Mouse (Mus musculus) heart, embryonic 11.5 days (tissue): ENCODE data around the gene Tax1bp3. TPM values are rescaled to one million over a fixed set of nuclear protein-coding genes. Genes with fewer than 3 reads are reported as not detected.

ENCODE experiments used
- ATAC-seq: fragments of 200-750 bp; cut with Nextera tagmentation; replicated peaks from 2 replicates; pipeline ENCODE4 v1.8.0; 2017; ENCODE audit warnings: moderate library complexity; ENCODE audit not compliant: insufficient number of reproducible peaks, low FRiP score, low TSS enrichment
- H3K27ac ChIP-seq: fragments of 300-500 bp; sonication (generic); 2 replicates; pipeline ENCODE4 v1.5.1; 2014; ENCODE audit warnings: mild to moderate bottlenecking, low read depth, low read length
- H3K27me3 ChIP-seq: fragments of 300-500 bp; sonication (generic); 2 replicates; pipeline ENCODE4 v1.6.1; 2014; ENCODE audit warnings: mild to moderate bottlenecking, low read length, mixed read lengths; ENCODE audit not compliant: control insufficient read depth, insufficient read depth
- H3K36me3 ChIP-seq: fragments of 300-500 bp; sonication (generic); 2 replicates; pipeline ENCODE4 v1.6.1; 2014; ENCODE audit warnings: mild to moderate bottlenecking, low read length, moderate library complexity, mixed read lengths; ENCODE audit not compliant: control insufficient read depth, insufficient read depth
- H3K4me1 ChIP-seq: fragments of 300-500 bp; sonication (generic); 2 replicates; pipeline ENCODE4 v1.6.1; 2014; ENCODE audit warnings: low read length; ENCODE audit not compliant: control insufficient read depth, insufficient read depth
- H3K4me2 ChIP-seq: fragments of 300-500 bp; sonication (generic); 2 replicates; pipeline ENCODE4 v1.6.1; 2014; ENCODE audit warnings: mild to moderate bottlenecking, moderate library complexity
- H3K4me3 ChIP-seq: fragments of 300-500 bp; sonication (generic); 2 replicates; pipeline ENCODE4 v1.5.1; 2014; ENCODE audit warnings: low read depth, low read length
- H3K9ac ChIP-seq: fragments of 300-500 bp; sonication (generic); 2 replicates; pipeline ENCODE4 v1.6.1; 2014; ENCODE audit warnings: mild to moderate bottlenecking, low read depth, low read length, moderate library complexity
- H3K9me3 ChIP-seq: fragments of 300-500 bp; sonication (generic); replicated peaks from 2 replicates; pipeline ENCODE4 v1.6.1; 2016; ENCODE audit warnings: low read length; ENCODE audit not compliant: control insufficient read depth
- WGBS: fragments of 180-500 bp; shearing (Covaris S2); extraction: QIAGEN DNeasy Blood & Tissue Kit; methylation state at CpG from one replicate; pipeline ENCODE4 v1.1.7; 2014; ENCODE audit not compliant: insufficient replicate concordance; 5-methylcytosine and 5-hydroxymethylcytosine counted together
- polyA plus RNA-seq: library from polyadenylated mRNA; unstranded; fragments of >200 nt; fragmentation: Nextera tagmentation; extraction: Ambion mirVana; gene quantifications from 2 replicates; pipeline ENCODE4 v1.2.1, GENCODE M21; 2014

Gene Tax1bp3
- polyA plus RNA-seq = 264 and 272 TPM in 2 replicates

GRCm38 (mm10) chr11:73176608-73177508 is at the start of gene Tax1bp3, which contains the start of gene Emc6:
Tax1bp3 (plus strand) TSS chr11:73177083.
Emc6 (minus strand) TSS chr11:73177037.
- peaks cover 3% of the 10 kb centered on the region; the same call in 1 of the 2 replicates for H3K36me3 ChIP-seq
- peak; percentile 98 for ATAC-seq
- peak within 1 kb of the TSS; percentile 96 for H3K4me3 ChIP-seq
- no peaks in the 10 kb centered on the region for H3K27me3 ChIP-seq
- H3K4me1 ChIP-seq = peaks cover 20% of the 10 kb centered on the region
- under 1% methylated on average over 81 of the region's 81 CpGs for WGBS
- peak within 1 kb of the TSS; percentile 97 for H3K27ac ChIP-seq
- peak within 1 kb of the TSS; percentile 96 for H3K9ac ChIP-seq
- H3K9me3 ChIP-seq = no peaks in the 10 kb centered on the region
- H3K4me2 ChIP-seq = peak within 1 kb of the TSS; percentile 94

GRCm38 (mm10) chr11:73131020-73131419 is 45.9 kb upstream of the Tax1bp3 start:
- no peaks in the 10 kb centered on the region for H3K27me3 ChIP-seq
- H3K4me2 ChIP-seq = no peak overlapping the region
- H3K4me3 ChIP-seq = no peak overlapping the region
- ATAC-seq = no peak
- no peaks in the 10 kb centered on the region for H3K36me3 ChIP-seq
- H3K9ac ChIP-seq = no peak overlapping the region
- WGBS = 79% methylated on average over 7 of the region's 7 CpGs
- H3K9me3 ChIP-seq = no peaks in the 10 kb centered on the region
- H3K27ac ChIP-seq = no peak overlapping the region
- H3K4me1 ChIP-seq = peaks cover 11% of the 10 kb centered on the region

- Histone ChIP-seq H3K9ac (no peak overlapping the region), H3K9me3 (no peaks in the 10 kb centered on the region), H3K4me2 (no peak overlapping the region), H3K27me3 (no peaks in the 10 kb centered on the region), H3K4me1 (peaks cover 21% of the 10 kb centered on the region), H3K4me3 (no peak overlapping the region), H3K36me3 (no peaks in the 10 kb centered on the region), H3K27ac (no peak overlapping the region)
- ATAC-seq = no peak
- WGBS = 89% methylated on average over 6 of the region's 6 CpGs
Observed at GRCm38 (mm10) chr11:73132999-73133398, 43.9 kb upstream of the Tax1bp3 start.

DNA sequence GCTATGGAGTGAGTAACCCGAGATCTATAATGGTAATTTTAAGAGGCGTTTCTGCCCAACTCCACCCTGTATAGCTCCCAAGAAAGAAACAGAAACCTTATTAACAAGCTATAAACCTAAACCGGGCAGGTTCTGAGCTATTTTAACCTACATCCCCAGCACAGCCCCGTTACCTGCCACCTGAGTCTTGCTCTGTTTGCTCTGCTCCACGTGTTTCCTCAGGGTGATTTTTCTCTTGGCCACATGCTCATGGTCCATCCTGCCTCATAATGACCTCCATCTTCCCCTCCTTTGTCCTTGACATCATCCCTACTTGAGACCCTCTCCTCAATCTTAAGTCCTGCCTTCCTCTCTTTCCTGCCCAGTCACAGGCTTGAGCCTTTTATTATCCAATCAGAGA is 42.7 kb upstream of the Tax1bp3 start:
- no peak for ATAC-seq
- no peak overlapping the region for H3K9ac ChIP-seq
- H3K4me1 ChIP-seq = peaks cover 24% of the 10 kb centered on the region
- no peaks in the 10 kb centered on the region for H3K36me3 ChIP-seq
- H3K27me3 ChIP-seq = no peaks in the 10 kb centered on the region
- 92% methylated on average over 5 of the region's 5 CpGs for WGBS
- H3K4me2 ChIP-seq = peak overlapping the region; percentile 36; the same call in 1 of the 2 replicates
- no peak overlapping the region for H3K4me3 ChIP-seq
- H3K9me3 ChIP-seq = no peaks in the 10 kb centered on the region
- H3K27ac ChIP-seq = no peak overlapping the region

DNA sequence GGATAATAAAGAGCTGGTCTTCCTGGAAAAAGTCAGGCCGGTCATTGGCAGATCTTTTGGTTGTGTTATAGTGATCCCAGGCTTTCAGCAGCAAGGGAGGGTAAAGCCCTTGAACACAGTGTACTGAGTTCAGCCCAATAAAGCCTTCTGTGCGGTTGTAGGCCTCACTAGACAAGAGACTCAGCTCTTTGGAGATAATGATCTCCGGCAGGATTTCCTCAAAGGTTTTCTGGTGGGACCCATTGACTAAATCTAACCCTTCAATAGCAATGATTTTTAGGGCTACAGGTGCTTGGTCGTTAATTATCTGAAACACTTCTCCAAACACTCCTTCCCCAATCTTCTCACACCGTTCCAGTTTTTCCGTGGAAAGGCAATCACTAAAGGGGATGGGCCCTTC is 40.3 kb upstream of the Tax1bp3 start:
- Histone ChIP-seq H3K9me3 (no peaks in the 10 kb centered on the region), H3K9ac (peak overlapping the region; percentile 86), H3K4me1 (peaks cover 20% of the 10 kb centered on the region), H3K4me2 (peak overlapping the region; percentile 69), H3K36me3 (no peaks in the 10 kb centered on the region), H3K4me3 (peak overlapping the region; percentile 93), H3K27ac (no peak overlapping the region), H3K27me3 (no peaks in the 10 kb centered on the region)
- no peak for ATAC-seq
- 80% methylated on average over 6 of the region's 6 CpGs for WGBS

DNA sequence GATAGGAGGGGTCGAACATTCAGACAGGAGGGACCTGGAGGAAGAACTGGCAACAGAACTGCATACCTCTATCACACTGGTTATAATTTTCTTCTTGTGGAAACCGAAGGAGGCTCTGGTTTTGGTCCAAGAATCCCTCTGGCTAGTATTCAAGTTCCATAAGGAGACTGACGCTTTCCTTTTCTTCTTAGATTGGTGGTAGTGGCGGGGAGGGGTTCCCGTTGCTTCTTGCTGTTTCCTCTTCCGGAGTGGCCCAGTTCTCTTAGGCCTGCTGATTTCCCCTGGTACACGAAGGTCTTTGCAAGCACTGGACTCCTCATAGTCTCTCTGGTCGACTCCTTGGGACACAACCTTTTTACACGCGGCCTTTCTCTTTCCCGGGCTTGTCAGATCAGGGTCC is 39.8 kb upstream of the Tax1bp3 start:
- Histone ChIP-seq H3K27ac (no peak overlapping the region), H3K9ac (peak overlapping the region; percentile 86), H3K36me3 (no peaks in the 10 kb centered on the region), H3K4me2 (peak overlapping the region; percentile 69), H3K27me3 (no peaks in the 10 kb centered on the region), H3K4me3 (peak overlapping the region; percentile 93), H3K4me1 (peaks cover 20% of the 10 kb centered on the region), H3K9me3 (no peaks in the 10 kb centered on the region)
- no peak for ATAC-seq
- WGBS = 41% methylated on average over 11 of the region's 11 CpGs

DNA sequence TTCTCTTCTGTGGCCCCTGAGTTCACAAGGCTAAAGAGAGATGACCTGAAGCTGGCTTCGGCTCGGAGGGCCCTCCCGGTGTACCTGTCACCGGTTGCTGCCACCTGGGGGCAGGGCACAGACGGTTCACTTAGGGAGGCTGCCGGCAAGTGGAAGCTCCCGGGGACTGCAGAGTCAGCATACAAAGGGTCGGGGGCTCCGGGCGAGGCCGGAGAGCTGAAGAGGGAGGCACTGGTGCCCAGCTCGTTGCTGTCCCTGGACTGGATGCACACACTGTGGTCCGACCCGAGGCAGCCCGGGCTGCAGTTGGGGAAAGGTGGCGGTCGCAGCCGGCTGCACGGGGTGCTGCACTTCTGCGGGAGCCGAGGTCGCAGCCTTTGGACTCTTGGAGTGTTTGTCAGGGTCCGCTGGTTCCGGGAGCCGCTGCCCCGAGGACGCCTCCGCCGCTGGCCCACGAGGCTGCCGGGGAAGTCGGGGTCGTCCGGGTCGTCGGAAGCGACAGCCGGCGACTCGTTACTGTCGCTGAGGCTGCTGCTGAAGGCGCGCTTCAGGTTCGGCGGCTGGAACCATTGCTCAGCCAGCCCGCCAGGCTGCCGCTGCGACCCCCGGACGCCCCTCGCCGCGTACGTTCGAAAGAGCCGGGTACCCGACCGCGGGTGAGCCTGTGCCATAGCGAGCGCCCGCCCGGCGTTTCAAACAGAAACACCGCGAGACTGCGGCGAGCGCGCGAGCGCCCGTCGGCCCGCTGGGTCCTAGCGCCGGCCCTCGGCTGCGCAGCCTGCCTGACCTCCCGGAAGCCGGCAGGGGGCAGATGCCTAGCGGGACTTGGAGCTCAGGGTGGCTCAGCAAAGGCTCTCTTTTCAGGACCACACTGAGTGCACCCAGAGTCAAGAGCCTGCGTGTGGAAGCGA is 39.0 kb upstream of the Tax1bp3 start, which contains the start of gene Haspin:
Gene Haspin (minus strand): TSS at position 704 of the 911 bp plus-strand sequence.
- no peak within 1 kb of the TSS for H3K27ac ChIP-seq
- peak within 1 kb of the TSS; percentile 69 for H3K4me2 ChIP-seq
- peak within 1 kb of the TSS; percentile 86 for H3K9ac ChIP-seq
- H3K27me3 ChIP-seq = no peaks in the 10 kb centered on the region
- ATAC-seq = peak; percentile 86
- H3K4me3 ChIP-seq = peak within 1 kb of the TSS; percentile 93
- WGBS = under 1% methylated on average over 84 of the region's 84 CpGs
- no peaks in the 10 kb centered on the region for H3K36me3 ChIP-seq
- peaks cover 20% of the 10 kb centered on the region for H3K4me1 ChIP-seq
- H3K9me3 ChIP-seq = no peaks in the 10 kb centered on the region

DNA sequence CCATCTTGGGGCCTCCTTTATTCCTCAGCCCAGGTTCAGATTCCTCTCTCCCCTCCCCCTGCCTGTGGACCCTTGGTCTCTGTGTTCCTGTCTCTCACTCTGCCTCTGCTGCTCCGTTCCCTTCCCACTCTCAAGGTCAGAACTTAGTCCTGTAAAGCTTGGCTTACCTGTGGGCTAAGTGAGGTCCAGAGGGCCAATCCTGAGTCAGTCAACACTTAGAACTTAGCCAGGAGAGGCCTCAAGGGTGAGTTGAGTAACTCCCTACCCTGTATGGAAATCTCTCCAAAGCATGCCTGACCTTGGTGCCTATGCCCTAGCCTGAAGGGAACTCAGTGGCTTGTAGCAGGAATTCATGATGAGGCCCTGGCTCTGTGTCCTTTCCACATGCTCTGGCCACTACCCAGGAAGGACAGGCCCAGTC is 32.6 kb upstream of the Tax1bp3 start:
- no peak for ATAC-seq
- Histone ChIP-seq H3K4me1 (no peaks in the 10 kb centered on the region; the same call in 1 of the 2 replicates), H3K9me3 (no peaks in the 10 kb centered on the region), H3K27me3 (no peaks in the 10 kb centered on the region), H3K9ac (no peak overlapping the region), H3K36me3 (no peaks in the 10 kb centered on the region), H3K4me3 (no peak overlapping the region), H3K4me2 (no peak overlapping the region), H3K27ac (no peak overlapping the region)
- 68% methylated on average over 1 of the region's 1 CpGs for WGBS
